8 mouse cellular contexts compared by ENCODE assay signal in genomic region chr9:62363619-62364018, GRCm38 (mm10). TPM values are rescaled to one million over a fixed set of nuclear protein-coding genes. Genes with fewer than 3 reads are reported as not detected.
A peak's percentile ranks its signal among the peaks of the same experiment; 100 is the strongest.
DNase-seq lines count a peak whose midpoint lies in the region; ATAC-seq and TF ChIP-seq lines count a peak whose summit lies in the region.

No protein-coding gene starts in this region.

- 0 out of 2 replicates have a peak, but pooled peaks have one; percentile 8 for TF ChIP-seq CTCF in olfactory bulb, adult 2 months (IDR thresholded peaks at IDR 0.05; ENCODE audit: insufficient read depth, low read depth, low read length)

- peak overlapping the region; percentile 33 for H3K4me3 ChIP-seq in forebrain, embryonic 15.5 days
- H3K4me3 ChIP-seq in lung, embryonic 15.5 days, result peak overlapping the region; percentile 24
- peak overlapping the region; percentile 40 for H3K4me3 ChIP-seq in olfactory bulb, adult 2 months (ENCODE audit: insufficient read depth, low read depth, low read length)

- peak overlapping the region; percentile 53 for H3K9ac ChIP-seq in forebrain, embryonic 15.5 days (replicated peaks)
- H3K9ac ChIP-seq in lung, embryonic 15.5 days, result peak overlapping the region; percentile 45

- H3K9me3 ChIP-seq in forebrain, embryonic 15.5 days, result no peaks in the 10 kb centered on the region
- no peaks in the 10 kb centered on the region for H3K9me3 ChIP-seq in lung, embryonic 15.5 days

- H3K27me3 ChIP-seq in forebrain, embryonic 15.5 days, result no peaks in the 10 kb centered on the region
- H3K27me3 ChIP-seq in lung, embryonic 15.5 days, result no peaks in the 10 kb centered on the region

- no peaks in the 10 kb centered on the region for H3K36me3 ChIP-seq in forebrain, embryonic 15.5 days
- H3K36me3 ChIP-seq in lung, embryonic 15.5 days, result no peaks in the 10 kb centered on the region

- intact Hi-C loops in heart, postnatal 25 days (cut with DNase I), result loop anchor here (2.0 kb wide), 1 partner anchor 17 kb away; no protein-coding TSS in a partner anchor

- 0 out of 2 replicates have a peak, but pooled peaks have one; percentile 24 for TF ChIP-seq POLR2A in olfactory bulb, adult 2 months (IDR thresholded peaks at IDR 0.05; ENCODE audit: insufficient read depth, low read depth, low read length)

- WGBS in forebrain, embryonic 15.5 days, result 3% methylated on average over 24 of the region's 24 CpGs
- under 1% methylated on average over 24 of the region's 24 CpGs for WGBS in lung, embryonic 15.5 days
- under 1% methylated on average over 24 of the region's 24 CpGs for WGBS in olfactory bulb, adult 2 months

- peak; percentile 93 for ATAC-seq in forebrain, embryonic 15.5 days (replicated peaks)
- ATAC-seq in lung, embryonic 15.5 days (ENCODE audit: borderline replicate concordance, extremely low read depth, low FRiP score, low TSS enrichment), result peak; percentile 80

- H3K4me2 ChIP-seq in forebrain, embryonic 15.5 days (replicated peaks), result peak overlapping the region; percentile 67
- peak overlapping the region; percentile 61 for H3K4me2 ChIP-seq in lung, embryonic 15.5 days

- peak overlapping the region; percentile 86 for H3K27ac ChIP-seq in forebrain, embryonic 15.5 days (replicated peaks)
- H3K27ac ChIP-seq in lung, embryonic 15.5 days, result peak overlapping the region; percentile 72
- H3K27ac ChIP-seq in olfactory bulb, adult 2 months (ENCODE audit: insufficient read depth, low read depth, low read length), result peak overlapping the region; percentile 73

- DNase-seq in ES-CJ7 (ENCODE audit: low read depth, low spot score), result peak; percentile 76
- DNase-seq in cerebellum, adult 18-20 months, result peak; percentile 92 to 98
- DNase-seq in heart, postnatal 25 days (ENCODE audit: low spot score), result peak; percentile 80
- DNase-seq in layer of hippocampus, adult 8-10 months (ENCODE audit: low spot score in 2 of 2), result peak; percentile 90 to 92
- DNase-seq in thymus, adult 18-20 months, result peak; percentile 72 to 74

- peaks cover 90% of the 10 kb centered on the region for H3K4me1 ChIP-seq in forebrain, embryonic 15.5 days
- peaks cover 99% of the 10 kb centered on the region for H3K4me1 ChIP-seq in lung, embryonic 15.5 days
- H3K4me1 ChIP-seq in olfactory bulb, adult 2 months (ENCODE audit: control insufficient read depth, insufficient read depth, low read length), result peaks cover 81% of the 10 kb centered on the region

RNA-seq across cellular contexts. Expression of gene Anp32a, which starts 22.5 kb away (rescaled TPM):
- polyA plus RNA-seq in forebrain, embryonic 15.5 days (2015; fragmentation: Nextera tagmentation; extraction: Ambion mirVana), result 168 and 174 TPM in 2 replicates
- total RNA-seq in heart, postnatal 25 days (2021), result 100 to 1,000 TPM; 186 to 202 TPM
- total RNA-seq in layer of hippocampus, adult 8-10 months (2022), result 100 to 1,000 TPM; 303 to 406 (median 351) TPM
- 182 and 184 TPM in 2 replicates for polyA plus RNA-seq in lung, embryonic 15.5 days (2015; fragmentation: Nextera tagmentation; extraction: Ambion mirVana)
- polyA plus RNA-seq in olfactory bulb, adult 2 months (2012; ENCODE audit: insufficient read depth, insufficient read length, low replicate concordance, missing spikeins), result 1,184 TPM in 1 of 2 replicates, not detected in the other

Comparison
In these comparisons a context has a peak if more than half of its experiments do, and no peak if none do; other contexts are left out.
1. Peak in every context shown above with its lines: DNase-seq, ATAC-seq, H3K4me3 ChIP-seq and H3K27ac ChIP-seq.